ENCODE assay signal across 21 mouse cellular contexts in genomic region chr3:142049093-142049492, GRCm38 (mm10).
"Had no signal": no experiment of that assay in that cellular context is flagged by ENCODE, and none has a peak within 500 bp of the region (broad histone marks: within the 10 kb centered on the region; RNA-seq: fewer than 3 reads in every experiment).

No protein-coding gene starts in this region.

- H3K4me2 ChIP-seq: liver, embryonic 11.5 days; liver, embryonic 13.5 days; liver, embryonic 15.5 days; lung, embryonic 15.5 days; midbrain, embryonic 11.5 days; midbrain, embryonic 13.5 days; midbrain, embryonic 15.5 days; neural tube, embryonic 13.5 days; neural tube, embryonic 15.5 days; stomach, embryonic 15.5 days had no signal

- H3K9me3 ChIP-seq: liver, embryonic 13.5 days; liver, embryonic 15.5 days; lung, embryonic 15.5 days; midbrain, embryonic 13.5 days; midbrain, embryonic 15.5 days; neural tube, embryonic 13.5 days; neural tube, embryonic 15.5 days; stomach, embryonic 15.5 days had no signal

- DNase-seq: liver; liver, embryonic 13.5 days; liver, postnatal 0 days; retina, postnatal 1 day; right cerebral cortex, adult 18-20 months; right cerebral cortex, postnatal 14 days; thymus, adult 2 months; thymus, postnatal 25 days; thymus, postnatal 4 days had no signal

- ATAC-seq: liver, postnatal 0 days; midbrain, embryonic 13.5 days had no signal

- H3K27ac ChIP-seq: liver, embryonic 13.5 days; liver, embryonic 15.5 days; lung, embryonic 15.5 days; macrophage; midbrain, embryonic 13.5 days; midbrain, embryonic 15.5 days; neural tube, embryonic 13.5 days; neural tube, embryonic 15.5 days; stomach, embryonic 15.5 days; stomach, postnatal 0 days had no signal

- H3K27me3 ChIP-seq: liver, embryonic 13.5 days; liver, embryonic 15.5 days; lung, embryonic 15.5 days; megakaryocyte, embryonic 14.5 days; midbrain, embryonic 13.5 days; midbrain, embryonic 15.5 days; neural tube, embryonic 13.5 days; neural tube, embryonic 15.5 days; stomach, embryonic 15.5 days had no signal

- H3K4me1 ChIP-seq: liver, embryonic 13.5 days; liver, embryonic 15.5 days; lung, embryonic 15.5 days; megakaryocyte, embryonic 14.5 days; midbrain, embryonic 13.5 days; midbrain, embryonic 15.5 days; neural tube, embryonic 13.5 days; neural tube, embryonic 15.5 days; stomach, embryonic 15.5 days had no signal

- H3K9ac ChIP-seq: liver, embryonic 13.5 days; liver, embryonic 15.5 days; liver, postnatal 0 days; lung, embryonic 15.5 days; midbrain, embryonic 13.5 days; midbrain, embryonic 15.5 days; neural tube, embryonic 13.5 days; neural tube, embryonic 15.5 days; stomach, embryonic 15.5 days had no signal

- H3K4me3 ChIP-seq: liver, embryonic 13.5 days; liver, embryonic 15.5 days; lung, embryonic 15.5 days; megakaryocyte, embryonic 14.5 days; midbrain, embryonic 13.5 days; midbrain, embryonic 15.5 days; neural tube, embryonic 13.5 days; neural tube, embryonic 15.5 days; stomach, embryonic 15.5 days had no signal

- H3K36me3 ChIP-seq: liver, embryonic 13.5 days; liver, embryonic 15.5 days; lung, embryonic 15.5 days; midbrain, embryonic 13.5 days; midbrain, embryonic 15.5 days; neural tube, embryonic 13.5 days; neural tube, embryonic 15.5 days; stomach, embryonic 15.5 days had no signal
